Mouse (Mus musculus) gastrocnemius, postnatal 36 days (tissue): ENCODE results near the gene Gm9970. TPM values are rescaled to one million over a fixed set of nuclear protein-coding genes. Genes with fewer than 3 reads are reported as not detected.
"Not testable (repeated sequence)": the region's sequence is repeated elsewhere in the genome, so short reads cannot be mapped to it uniquely, and the experiment has no call there.

ENCODE experiments used
- DNase-seq, 2 experiments: peaks; one replicate each; pipeline ENCODE4 v3.0.0; 2022
- intact Hi-C: fragments of 180-260 bp; cut with DNase I; formaldehyde crosslinking; loops from one replicate; pipeline ENCODE4 v1.15.1; 2025
- total RNA-seq, 2 experiments: library from RNA; stranded (reverse); gene quantifications; 2 replicates each; pipeline ENCODE4 v1.2.3; 2021

Gm9970 gene
- total RNA-seq, 2 experiments from 2014 or later: not detected

DNA sequence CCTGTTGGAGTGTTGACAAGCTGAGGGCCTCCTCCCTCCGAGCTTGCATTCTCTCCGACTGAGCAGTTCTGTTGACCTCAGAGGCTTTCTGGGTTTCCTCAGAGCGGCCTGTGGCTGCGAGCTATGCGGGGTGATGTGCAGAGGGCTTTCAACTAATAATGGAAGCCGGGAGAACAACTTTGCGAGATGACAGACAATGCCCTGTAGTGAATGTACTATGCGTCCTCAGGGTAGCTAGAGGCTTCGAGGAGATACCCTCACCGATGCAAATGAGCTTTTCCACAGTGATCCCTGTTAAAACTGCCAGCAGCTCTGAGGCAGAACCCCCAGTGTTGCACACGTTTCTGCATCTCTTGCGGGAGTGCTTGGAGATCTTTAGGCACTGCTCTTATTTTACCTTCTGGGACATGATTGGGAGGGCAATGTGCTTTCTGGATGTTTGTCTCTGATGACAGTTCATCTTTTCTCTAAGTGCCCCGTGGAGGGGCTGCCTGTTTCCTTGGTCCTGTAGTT lies 546 bp upstream of the Gm9970 start:
- DNase-seq: no peak
- intact Hi-C loops: loop anchor here (2.0 to 5.0 kb wide), 2 partner anchors 21 to 46 kb away; partner anchors contain the start of gene Ppm1g

DNA sequence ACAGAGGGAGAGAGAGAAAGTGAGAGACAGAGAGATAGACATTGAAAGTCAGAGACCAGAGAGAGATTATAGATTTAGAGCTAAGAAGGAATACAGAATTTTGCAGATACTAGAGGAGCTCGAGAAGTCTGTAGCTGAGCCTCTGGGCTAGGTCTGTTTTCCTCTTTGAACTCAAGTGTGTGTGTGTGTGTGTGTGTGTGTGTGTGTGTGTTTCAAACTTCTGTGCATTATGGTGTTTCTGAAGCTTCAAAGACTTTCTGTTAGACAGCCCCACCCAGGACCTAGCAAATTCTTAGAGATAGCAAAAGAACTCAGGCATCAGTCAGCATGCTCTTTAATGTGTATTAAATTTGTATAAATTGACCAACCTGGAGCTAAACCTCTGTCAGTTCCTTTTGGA lies 14.4 kb downstream of the Gm9970 start:
- no peak for DNase-seq
- intact Hi-C loops: no loop called here

DNA sequence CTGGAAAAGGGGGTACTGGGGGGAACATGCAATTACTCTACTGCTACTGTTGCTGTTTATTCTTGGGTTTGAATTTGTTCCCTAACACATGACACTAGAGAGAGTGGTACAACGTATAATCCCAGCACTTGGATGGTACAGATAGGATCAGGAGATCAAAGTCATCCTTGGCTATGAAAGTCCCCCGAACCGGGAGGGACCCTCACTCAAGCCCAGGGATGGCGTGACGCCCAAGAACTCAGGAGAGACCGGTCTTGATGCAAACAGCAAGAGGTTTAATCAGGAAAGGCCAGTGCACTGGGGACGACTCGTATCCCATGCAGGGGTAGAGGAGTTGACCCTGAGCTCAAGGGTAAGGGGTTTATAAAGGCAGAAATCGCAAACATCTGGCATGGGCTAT lies 18.3 kb downstream of the Gm9970 start:
- DNase-seq: no peak
- intact Hi-C loops: no loop called here

DNA sequence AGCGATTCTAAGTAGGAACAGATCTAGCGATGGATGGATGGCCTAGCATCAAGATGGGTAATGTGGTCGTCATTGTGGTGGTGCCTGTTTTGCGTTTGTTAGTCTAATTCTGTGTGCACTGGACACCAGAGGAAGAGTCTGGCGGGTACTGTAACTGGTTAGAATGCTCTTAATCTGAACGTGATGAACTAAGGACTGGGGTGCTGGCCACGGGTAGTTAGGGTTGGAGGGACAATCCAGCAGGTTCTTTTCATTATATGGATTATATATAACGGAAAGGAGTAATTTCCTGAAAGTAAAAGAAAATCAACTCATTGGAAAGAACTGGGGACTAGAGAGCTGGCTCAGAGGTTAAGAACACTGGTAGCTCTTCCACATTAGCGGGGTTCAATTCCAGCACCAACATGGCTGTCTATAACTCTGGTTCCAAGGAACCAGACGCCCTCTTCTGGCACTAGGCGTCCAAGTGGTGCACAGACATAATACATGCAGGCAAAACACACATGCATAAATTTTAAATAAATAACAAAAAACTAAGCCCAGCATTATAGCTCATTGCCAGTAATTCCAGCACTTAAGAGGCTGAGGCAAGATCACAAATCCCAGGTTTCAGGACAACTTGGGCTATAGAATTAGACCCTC lies 19.6 kb downstream of the Gm9970 start:
- DNase-seq: no peak
- intact Hi-C loops: loop anchor here (2.0 kb wide), 1 partner anchor 19 kb away; the partner anchor contains the start of genes Gm9970 and Nrbp1

DNA sequence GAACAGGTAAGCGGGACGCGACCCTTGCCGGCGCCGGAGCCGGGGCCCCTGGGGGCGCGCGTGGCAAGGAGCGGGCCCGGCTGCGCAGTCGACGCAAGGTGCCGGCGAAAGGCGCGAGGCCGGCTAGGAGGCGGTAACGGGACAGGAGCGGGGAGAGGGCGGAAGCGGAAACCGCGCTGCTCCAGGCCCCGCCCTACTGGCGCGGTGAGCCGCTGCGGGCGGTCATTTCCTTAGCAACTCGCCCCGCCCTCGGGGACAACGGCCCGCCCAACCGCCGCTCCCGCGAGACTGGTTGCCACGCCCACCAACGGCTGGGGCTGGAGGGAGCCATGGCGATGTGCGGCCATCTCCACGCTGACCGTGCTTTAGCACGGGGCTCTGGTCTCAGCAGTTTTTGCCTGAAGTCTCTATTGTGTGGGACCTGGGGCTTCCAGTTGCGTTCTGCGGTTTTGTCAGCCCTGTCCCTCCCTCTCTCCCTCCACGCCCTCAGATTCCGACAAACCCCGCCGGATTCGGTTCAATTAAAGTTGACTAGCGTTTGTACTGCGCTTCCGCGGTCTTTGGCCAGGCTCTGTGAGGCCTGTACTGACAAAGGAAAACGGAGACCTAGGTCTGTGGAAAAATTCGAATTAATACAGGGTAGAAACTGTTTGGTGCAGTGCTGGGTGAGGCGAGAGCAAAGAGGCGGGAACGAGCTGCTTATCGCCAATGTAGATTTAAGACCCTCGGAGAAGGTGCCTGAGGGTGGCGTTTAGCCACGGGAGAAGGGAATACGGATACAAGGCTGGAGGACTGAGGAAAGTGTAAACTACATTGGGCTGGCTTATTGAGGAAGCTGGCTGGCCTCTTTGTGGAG lies 20.4 kb downstream of the Gm9970 start, which contains the start of gene Ppm1g:
Gene Ppm1g (minus strand): TSS at position 240 of the 856 bp plus-strand sequence.
- intact Hi-C loops: loop anchor here (2.0 kb wide), 1 partner anchor 20 kb away; the partner anchor contains the start of genes Gm9970 and Nrbp1

DNA sequence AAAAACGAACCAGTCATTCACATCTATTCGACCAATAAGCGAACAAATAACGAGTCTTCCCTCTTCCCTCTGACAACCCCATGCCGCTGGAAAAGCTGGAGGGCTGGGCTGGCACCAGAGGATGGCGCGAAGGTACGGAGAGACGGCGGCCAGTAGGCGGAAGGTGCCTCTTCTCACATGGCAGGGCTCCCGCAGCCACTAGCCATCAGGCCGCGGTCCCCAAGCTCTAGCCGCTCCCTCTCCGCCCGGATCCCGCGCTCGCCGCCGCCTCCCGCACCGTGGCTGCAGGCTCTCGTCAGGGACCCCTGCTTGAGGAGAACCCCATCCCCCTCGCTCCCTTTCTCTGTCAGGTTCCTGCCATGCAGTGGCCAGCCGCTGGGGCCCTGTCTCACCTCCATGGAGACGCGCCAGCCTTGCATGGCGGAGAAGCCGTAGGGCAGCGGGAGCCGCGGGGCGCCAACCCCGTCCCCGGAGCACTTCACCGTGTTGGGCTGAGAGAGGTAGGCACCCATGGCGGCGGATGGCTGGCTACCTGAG lies 21.1 kb downstream of the Gm9970 start:
- intact Hi-C loops: loop anchor here (2.0 to 5.0 kb wide), 2 partner anchors 21 to 107 kb away; partner anchors contain the start of genes Gm9970 and Nrbp1
- DNase-seq: no peak

More for the DNA sequence above, 20.4 kb downstream of the Gm9970 start, which contains the start of gene Ppm1g:
- DNase-seq: peak; percentile 96 to 99

DNA sequence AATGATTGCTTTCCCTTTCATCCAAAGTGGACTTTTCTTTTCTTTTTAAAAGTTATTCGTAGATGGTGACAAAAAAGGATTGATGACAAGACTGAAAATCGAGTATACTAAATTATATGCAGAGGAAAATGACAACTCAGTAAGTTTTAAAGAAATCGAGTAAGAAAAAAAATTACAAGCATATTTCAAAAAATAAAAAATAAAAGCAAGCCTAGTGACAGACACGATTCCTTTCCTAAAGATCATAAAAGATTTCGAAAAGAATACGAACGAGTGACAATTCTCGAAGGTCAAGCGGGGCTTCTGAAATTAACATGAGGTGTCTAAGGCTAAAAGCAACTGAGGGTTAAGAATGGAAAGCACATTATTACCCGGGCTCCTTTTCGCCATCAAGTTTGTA lies 21.6 kb downstream of the Gm9970 start:
- intact Hi-C loops: loop anchor here (5.0 kb wide), 1 partner anchor 108 kb away; no protein-coding TSS in a partner anchor
- DNase-seq: no peak

DNA sequence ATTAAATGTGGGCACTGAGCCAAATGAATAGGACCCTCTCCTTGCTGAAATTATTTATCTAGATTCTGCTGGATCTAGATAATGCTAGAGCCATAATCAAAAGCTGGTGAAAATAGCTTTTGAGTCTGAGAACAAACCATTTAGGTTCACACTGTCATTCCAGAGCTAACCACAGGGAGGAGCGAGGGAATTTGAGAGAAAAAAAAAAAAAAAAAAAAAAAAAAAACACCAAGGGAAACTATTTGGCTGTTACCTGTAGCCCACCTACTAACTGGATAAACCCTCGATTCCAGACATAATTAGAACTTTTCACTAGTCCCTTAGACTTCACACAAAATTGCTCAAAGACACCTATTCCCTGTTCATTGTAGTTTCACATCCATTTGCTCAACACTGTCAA lies 22.0 kb downstream of the Gm9970 start:
- no peak for DNase-seq

DNA sequence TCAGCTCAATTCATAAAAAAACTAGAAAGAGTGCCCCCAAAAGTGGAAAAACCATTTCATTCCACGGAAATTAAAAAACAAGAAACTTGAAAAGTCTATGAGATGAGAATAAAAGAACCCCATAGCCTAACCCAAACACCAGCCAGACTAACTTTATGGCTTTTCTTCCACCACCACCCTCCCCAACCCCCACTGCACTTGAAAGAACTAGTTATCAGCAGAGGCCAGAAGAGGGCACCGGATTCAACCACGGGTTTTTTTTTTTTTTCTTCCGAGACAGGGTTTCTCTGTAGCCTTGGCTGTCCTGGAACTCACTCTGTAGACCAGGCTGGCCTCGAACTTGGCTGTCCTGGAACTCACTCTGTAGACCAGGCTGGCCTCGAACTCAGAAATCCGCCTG lies 22.7 kb downstream of the Gm9970 start:
- DNase-seq: no peak
- intact Hi-C loops: loop anchor here (5.0 kb wide), 1 partner anchor 109 kb away; no protein-coding TSS in a partner anchor

More for the DNA sequence above, 22.0 kb downstream of the Gm9970 start:
- intact Hi-C loops: loop anchor here (5.0 kb wide), 1 partner anchor 108 kb away; no protein-coding TSS in a partner anchor

DNA sequence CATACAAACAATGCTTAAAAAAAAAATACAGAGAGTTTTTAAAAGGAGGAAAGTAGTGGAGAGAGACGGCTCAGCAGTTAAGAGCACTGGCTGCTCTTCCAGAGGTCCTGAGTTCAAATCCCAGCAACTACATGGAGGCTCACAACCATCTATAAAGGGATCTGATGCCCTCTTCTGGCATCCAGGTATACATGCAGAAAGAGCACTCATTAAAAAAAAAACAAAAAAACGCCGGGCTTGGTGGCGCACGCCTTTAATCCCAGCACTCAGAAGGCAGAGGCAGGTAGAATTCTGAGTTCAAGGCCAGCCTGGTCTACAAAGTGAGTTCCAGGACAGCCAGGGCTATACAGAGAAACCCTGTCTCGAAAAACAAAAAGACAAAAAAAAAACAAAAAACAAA lies 24.5 kb downstream of the Gm9970 start:
- DNase-seq: not testable (repeated sequence)
- intact Hi-C loops: loop anchor here (5.0 kb wide), 1 partner anchor 111 kb away; no protein-coding TSS in a partner anchor

DNA sequence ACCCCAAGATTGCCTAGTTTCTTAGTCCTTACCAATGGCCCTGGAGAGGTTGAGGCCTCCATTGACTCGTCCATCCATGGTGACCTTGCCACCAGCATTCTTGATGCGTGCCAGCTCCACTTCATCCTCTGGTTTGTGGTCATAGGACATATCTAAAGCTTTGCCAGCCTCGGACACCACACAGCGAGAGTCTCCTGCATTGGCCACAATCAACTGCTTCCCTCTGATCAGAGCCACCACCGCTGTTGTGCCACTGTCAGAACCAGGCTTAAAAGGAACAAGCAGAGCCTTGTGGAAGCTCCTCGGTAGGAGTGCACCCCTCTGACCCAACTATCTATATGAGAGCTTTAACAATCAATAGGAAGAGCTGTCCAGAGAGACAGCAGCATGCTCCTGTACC lies 36.6 kb downstream of the Gm9970 start:
- DNase-seq: no peak
- intact Hi-C loops: no loop called here

DNA sequence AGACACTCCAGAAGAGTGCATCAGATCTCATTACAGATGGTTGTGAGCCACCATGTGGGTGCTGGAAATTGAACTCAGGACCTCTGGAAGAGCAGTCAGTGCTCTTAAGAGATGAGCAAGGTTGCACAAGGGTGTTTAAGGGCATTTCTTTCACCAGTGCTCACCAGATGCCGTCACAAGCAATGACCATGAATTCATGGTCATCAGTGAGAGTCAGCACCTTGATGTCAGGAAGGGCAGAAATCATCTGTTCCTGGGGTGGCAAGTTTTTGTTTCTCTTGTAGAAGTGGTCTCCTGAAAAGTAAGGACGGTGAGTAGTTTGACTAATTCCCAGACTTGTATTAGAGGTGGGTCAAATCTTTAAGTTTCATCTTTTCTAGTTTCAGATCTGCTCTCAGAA lies 37.2 kb downstream of the Gm9970 start:
- no peak for DNase-seq
- intact Hi-C loops: no loop called here

DNA sequence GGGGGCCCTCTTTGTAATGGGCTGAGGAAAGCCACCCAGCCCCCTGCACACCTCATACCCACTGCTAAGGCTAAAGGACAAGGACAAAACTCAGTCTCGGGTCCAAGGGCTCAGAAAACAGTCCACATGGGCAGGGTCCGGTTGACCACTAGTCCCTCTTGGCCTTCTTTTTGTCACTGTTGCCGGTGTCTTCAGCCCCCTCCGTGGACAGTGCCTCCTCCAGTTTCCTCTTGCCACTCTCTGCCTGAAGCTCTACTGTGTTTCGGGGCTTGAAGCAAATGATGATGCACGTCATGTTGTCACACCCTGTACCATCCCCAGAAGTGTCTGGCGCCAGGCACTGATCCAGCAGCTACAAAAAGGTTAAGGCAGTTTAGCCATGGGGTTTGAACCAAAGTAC lies 38.1 kb downstream of the Gm9970 start:
- intact Hi-C loops: no loop called here

DNA sequence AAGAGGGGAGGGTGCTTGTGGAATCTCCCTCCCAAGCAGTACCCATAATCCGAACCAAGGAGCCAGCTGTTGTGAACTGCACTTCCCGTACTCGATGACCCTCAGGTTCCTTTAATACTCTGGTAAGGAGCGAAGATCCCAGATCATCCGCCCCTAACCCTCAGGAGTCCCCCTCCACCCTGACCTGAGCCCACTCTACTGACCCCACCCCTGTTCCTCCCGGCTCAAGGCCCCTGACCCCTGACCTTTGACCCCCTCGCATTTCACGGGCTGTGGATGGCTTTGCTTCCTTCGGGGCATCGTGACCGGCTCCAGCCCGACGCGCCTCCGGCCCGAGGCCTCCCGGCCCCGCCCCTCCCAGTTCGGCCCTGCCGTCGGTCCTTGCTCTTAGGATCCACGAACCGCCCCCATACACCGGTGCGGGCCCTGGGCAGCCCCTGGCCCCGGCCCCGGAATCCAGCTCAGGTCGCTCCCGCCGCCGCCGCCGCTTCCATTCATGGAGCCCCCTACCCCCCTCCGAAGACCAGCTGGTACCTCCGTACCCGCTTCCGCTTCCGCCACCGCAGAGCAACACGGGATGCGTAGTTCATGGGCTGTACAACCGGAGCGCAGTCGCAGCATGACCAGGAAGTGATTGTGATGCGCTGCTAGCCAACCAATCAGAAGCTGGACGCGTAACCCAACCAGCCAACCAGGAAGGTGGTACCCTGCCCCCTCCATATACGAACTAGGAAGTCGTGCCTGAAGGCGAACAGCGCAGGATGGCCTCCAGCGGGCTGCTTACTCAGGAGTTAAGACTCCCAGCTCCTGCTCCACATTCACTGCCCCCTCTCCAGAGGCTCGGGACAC lies 39.1 kb downstream of the Gm9970 start, which contains the start of gene Zfp513:
Gene Zfp513 (minus strand): TSS at position 562 of the 849 bp plus-strand sequence.
- intact Hi-C loops: no loop called here
- peak; percentile 90 to 91 for DNase-seq

More for the DNA sequence above, 38.1 kb downstream of the Gm9970 start:
- no peak for DNase-seq

DNA sequence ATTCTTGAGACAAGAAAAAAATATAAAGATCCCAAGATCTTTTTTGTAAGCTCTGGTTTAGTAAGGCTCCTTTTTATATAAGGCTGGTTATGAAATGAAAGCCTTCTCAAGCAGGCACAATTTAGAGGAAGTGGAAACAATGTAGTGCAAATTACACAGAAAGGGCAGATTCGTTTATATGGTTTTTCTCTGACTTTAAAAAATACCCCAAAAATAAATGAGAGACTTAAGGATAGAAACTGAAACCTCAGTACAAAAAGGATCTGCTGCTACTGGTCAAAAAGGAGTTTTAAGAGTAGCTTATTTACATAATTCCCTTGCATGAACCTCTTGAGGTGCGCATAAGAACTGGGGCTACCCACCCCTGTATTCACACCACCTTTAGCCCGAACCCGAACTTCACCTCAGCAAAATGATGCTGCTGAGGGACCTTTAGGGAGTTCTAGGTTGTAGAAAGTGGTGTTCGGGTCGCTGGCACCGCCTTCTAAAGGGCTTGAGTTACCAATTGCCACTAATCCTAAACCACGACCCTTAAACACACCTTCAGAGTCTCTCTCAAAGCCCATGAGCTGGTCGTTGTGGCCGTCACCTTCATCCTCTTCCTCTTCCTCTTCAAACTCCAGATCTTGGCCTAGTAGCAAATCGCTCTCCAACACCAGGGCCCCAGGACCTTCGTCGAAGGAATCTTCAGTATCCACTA lies 39.8 kb downstream of the Gm9970 start:
- DNase-seq: no peak
- intact Hi-C loops: no loop called here

DNA sequence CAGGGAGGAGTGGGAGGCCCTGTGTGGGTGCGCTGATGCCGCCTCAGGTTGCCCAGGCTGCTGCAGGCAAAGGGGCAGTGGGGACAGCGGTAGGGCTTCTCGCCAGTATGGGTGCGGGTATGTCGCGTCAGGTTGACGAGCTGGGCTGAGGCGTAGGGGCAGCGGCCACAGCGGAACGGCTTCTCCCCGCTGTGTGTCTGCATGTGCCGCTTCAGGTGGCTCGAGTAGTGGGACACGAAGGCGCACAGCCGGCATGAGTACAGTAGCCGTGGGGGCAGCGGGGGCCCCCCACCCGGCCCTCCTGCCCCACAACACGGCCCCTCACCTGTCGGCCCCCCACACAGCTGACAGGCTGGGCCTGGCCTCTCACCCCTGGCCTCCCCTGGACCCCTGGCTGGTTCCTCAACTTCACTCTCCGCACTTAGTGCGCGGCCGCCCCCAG lies 40.7 kb downstream of the Gm9970 start:
- intact Hi-C loops: no loop called here
- DNase-seq: no peak

DNA sequence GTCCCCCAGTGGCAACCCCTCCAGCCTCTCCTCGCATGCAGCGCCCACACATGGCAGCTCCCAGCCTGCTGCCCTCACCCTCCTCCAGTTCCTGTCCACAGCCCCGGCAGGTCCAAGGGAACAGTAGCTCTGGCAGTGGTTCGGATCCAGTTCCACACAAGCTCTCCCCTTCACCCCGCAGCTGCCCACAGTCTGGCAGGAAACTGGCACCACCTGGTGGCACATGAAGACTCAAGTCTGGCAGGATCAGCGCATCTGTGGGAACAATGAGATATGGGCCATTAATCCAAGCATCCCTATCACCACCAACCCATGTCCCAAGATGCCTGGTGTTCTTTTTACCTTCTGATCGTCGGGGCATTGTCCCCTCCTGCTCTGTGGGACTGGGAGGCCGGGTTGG lies 41.1 kb downstream of the Gm9970 start:
- no peak for DNase-seq
- intact Hi-C loops: no loop called here

DNA sequence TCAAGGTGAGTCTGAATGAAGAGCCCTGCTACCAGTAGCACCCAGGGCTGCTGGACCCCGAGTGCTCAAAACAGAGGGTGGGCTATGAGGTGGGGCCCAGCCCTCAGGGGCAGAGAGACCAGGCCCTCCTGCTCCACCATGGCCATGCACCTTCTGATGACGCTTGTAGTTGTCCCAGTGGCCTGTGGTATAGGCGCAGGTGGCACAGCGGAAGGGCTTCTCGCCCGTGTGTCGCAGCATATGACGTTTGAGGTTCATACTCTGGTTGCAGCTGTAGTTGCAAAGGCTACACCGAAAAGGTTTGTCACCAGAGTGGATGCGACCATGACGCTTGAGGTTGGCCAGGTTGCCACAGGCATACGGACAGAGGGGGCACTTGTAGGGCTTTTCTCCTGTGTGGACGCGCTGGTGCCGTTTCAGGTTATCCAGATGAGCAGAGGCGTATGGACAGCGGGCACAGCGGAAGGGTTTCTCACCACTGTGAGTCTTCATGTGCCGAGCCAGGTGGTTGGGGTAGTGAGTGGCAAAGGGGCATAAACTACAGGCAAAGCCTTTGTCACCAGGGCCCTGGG lies 41.6 kb downstream of the Gm9970 start:
- intact Hi-C loops: no loop called here
- no peak for DNase-seq
